Mouse (Mus musculus) Patski (cell line): ENCODE measurements around the gene Cyp27b1. TPM values are rescaled to one million over a fixed set of nuclear protein-coding genes. Genes with fewer than 3 reads are reported as not detected.

Source experiments
- ATAC-seq: fragments of 100-300 bp; one replicate; pipeline ENCODE4 v1.8.0; 2021
- CTCF ChIA-PET: fragments of 350-600 bp; sonication (Branson Sonifier 250); formaldehyde crosslinking; loops from one replicate; lab custom pipeline; 2022; ENCODE audit warnings: inconsistent platforms; lab: Charles Lee
- POLR2A ChIA-PET: fragments of 350-600 bp; sonication (Branson Sonifier 250); formaldehyde crosslinking; loops from one replicate; lab custom pipeline; 2022; ENCODE audit warnings: antibody characterized with exemption, inconsistent platforms; lab: Charles Lee
- DNase-seq: peaks from one replicate; pipeline ENCODE4 v3.0.0-alpha.2; 2011; ENCODE audit warnings: low read depth, low spot score
- H3K27me3 ChIP-seq: fragments of 371-371 bp; one replicate; pipeline ENCODE4 v1.5.1; 2021
- CTCF ChIP-seq: fragments of 100-300 bp; IDR thresholded peaks from one replicate; pipeline ENCODE4 v1.5.1; 2021
- in situ Hi-C: fragments of 300-500 bp; cut with MboI; formaldehyde crosslinking; loops from 3 replicates; pipeline ENCODE4 v1.11.1; 2018; ENCODE audit warnings: low pct_unique_long_range_greater_than_20kb, mixed read lengths
- polyA plus RNA-seq: library from polyadenylated mRNA; unstranded; gene quantifications from one replicate; pipeline ENCODE4 v1.2.3, GENCODE M21; 2021

Gene Cyp27b1
- polyA plus RNA-seq, 1 experiment from 2014 or later: 0.51 TPM

DNA sequence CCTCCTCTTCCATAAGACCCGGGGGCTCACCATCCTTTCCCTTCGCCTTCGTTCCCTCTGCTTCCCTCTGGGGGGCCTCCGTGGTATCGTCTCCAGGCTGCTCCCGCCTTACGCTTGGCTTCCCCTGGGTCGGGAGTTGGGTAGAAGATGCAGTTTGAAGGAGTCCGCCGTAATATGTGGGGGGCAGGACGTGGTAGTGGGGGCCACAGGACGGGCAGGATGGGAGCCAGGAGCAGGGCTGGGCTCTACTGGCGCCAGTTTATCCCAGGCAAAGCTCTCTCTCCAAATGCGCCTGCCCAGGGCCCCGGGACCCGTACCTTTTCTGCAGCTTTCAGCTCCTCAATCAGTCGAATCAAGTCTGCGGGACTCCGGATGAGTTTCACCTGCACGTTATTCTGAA lies 50.5 kb downstream of the Cyp27b1 start:
- no peaks in the 10 kb centered on the region for H3K27me3 ChIP-seq
- ATAC-seq (no peak), DNase-seq (no peak)
- ChIA-PET POLR2A (no interaction called here), CTCF (interaction anchor here (2.0 kb wide), 1 partner anchor 16 kb away, joined by 8 read pairs; no protein-coding TSS in a partner anchor)
- in situ Hi-C loops: no loop called here
- TF ChIP-seq CTCF: no peak

DNA sequence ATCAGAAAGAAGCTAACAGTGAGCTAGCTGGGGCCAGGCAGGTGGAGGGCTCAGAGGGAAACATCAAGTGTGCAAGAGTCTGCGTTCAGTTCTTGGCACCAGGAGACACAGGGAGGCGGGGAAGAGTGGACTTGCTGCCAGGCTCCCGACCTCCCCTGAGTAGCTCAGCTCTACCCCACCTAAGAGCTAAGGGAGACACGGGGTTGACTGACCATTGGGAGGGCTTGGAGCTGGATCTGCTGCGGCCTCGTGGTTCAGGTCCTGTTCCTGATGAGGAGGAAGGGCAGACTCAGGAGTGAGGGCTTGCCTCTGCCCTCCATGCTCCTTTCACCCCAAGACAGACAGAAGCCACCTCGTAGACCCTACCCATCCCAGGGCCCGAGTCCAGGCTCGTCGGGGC lies 51.1 kb downstream of the Cyp27b1 start:
- TF ChIP-seq CTCF: no peak
- POLR2A ChIA-PET: no interaction called here
- DNase-seq (no peak), ATAC-seq (no peak)
- in situ Hi-C loops: no loop called here
- H3K27me3 ChIP-seq: no peaks in the 10 kb centered on the region
- CTCF ChIA-PET: interaction anchor here (2.0 kb wide), 1 partner anchor 15 kb away, joined by 8 read pairs; no protein-coding TSS in a partner anchor

DNA sequence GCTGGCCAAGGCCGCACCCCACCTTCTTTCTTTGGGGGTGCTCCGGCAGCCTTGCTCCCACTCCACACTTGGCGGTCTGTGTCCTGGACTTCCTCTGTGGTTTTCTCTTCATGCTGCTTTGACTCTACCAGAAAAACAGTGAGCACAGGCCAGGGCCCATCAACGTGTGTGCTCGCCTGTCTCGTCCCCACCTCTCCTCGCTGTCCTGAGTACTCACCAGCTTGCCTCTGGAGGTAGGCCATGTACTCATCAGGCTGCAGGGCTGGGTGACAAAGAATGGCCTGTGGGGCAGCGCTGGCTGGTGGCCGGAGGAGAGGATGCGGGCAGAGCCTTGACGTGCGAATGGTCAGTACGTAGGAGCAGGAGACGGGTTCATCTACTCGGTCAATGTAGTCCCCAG lies 51.8 kb downstream of the Cyp27b1 start:
- no peak for ATAC-seq
- no peak for TF ChIP-seq CTCF
- H3K27me3 ChIP-seq: no peaks in the 10 kb centered on the region
- in situ Hi-C loops: no loop called here
- DNase-seq: no peak
- ChIA-PET POLR2A (no interaction called here), CTCF (interaction anchor here (2.0 kb wide), 1 partner anchor 14 kb away, joined by 8 read pairs; no protein-coding TSS in a partner anchor)

DNA sequence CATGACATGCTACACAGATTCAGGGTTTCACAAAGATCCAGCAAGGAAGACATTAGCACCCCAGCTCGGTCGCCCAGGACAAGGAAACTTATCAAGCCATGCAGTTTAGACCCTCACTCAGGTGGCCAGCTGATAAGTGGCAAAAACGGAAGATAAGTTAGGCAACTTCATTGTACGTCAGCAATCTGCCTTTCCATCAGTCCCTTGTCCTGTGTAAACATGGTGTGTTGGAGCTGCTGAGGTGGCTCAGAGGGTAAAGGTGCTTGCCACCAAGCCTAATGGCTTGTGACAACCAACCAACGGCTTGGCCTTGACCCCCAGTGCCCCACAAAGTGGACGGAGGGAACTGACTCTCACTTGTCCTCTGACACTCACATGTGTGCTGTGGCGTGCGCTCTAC lies 52.4 kb downstream of the Cyp27b1 start:
- in situ Hi-C loops: no loop called here
- TF ChIP-seq CTCF: no peak
- POLR2A ChIA-PET: interaction anchor here (0.5 kb wide), 1 partner anchor 1241 kb away, joined by 6 read pairs; no protein-coding TSS in a partner anchor
- DNase-seq (no peak), ATAC-seq (no peak)
- no peaks in the 10 kb centered on the region for H3K27me3 ChIP-seq
- CTCF ChIA-PET: no interaction called here

DNA sequence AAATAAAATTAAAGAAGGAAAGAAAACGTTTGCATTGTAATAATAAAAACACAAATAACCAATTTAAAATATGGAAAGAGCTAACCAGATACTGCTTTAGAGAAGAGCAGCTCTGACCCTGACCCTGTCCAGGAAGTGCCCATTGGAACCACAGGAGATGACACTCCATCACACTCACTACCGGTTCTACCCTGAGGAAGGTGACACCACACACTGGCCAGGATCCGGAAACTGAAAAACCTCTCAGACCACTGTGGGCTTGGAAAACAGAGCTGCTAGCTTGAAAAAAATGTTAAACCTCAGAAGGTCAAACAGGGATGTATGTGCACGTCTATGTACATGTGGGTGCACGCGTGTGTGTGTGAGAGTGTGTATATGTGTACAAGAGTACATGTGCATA lies 53.1 kb downstream of the Cyp27b1 start:
- DNase-seq (no peak), ATAC-seq (no peak)
- no peak for TF ChIP-seq CTCF
- in situ Hi-C loops: no loop called here
- no peaks in the 10 kb centered on the region for H3K27me3 ChIP-seq
- CTCF ChIA-PET: no interaction called here
- POLR2A ChIA-PET: interaction anchor here (0.5 to 0.6 kb wide), 2 partner anchors 76 to 1240 kb away, joined by 3 to 6 read pairs; no protein-coding TSS in a partner anchor

Other genes starting within 250 kb of the Cyp27b1 start
- 14.5 TPM for gene Atp23, start 146.9 kb upstream of the Cyp27b1 start, polyA plus RNA-seq
- 101 TPM for gene Ctdsp2, start 69.5 kb upstream of the Cyp27b1 start, polyA plus RNA-seq
- 0.09 TPM for gene Avil, start 47.5 kb upstream of the Cyp27b1 start, polyA plus RNA-seq
- gene Tsfm, start 17.4 kb upstream of the Cyp27b1 start, polyA plus RNA-seq: 61.7 TPM
- 15.8 TPM for gene Mettl1, start 6.8 kb upstream of the Cyp27b1 start, polyA plus RNA-seq
- gene Eef1akmt3, start 6.7 kb upstream of the Cyp27b1 start, polyA plus RNA-seq: 0.44 TPM
- 28.6 TPM for gene March9, start 11.9 kb downstream of the Cyp27b1 start, polyA plus RNA-seq
- 669 TPM for gene Cdk4, start 15.3 kb downstream of the Cyp27b1 start, polyA plus RNA-seq
- 116 TPM for gene Tspan31, start 22.0 kb downstream of the Cyp27b1 start, polyA plus RNA-seq
- gene Agap2, start 27.0 kb downstream of the Cyp27b1 start, polyA plus RNA-seq: 1.4 TPM
- 173 TPM for gene Os9, start 72.9 kb downstream of the Cyp27b1 start, polyA plus RNA-seq
- 112 TPM for gene B4galnt1, start 117.0 kb downstream of the Cyp27b1 start, polyA plus RNA-seq
- gene Slc26a10, start 132.4 kb downstream of the Cyp27b1 start, polyA plus RNA-seq: 0.85 TPM
- gene Arhgef25, start 141.8 kb downstream of the Cyp27b1 start, polyA plus RNA-seq: 106 TPM
- gene Dtx3, start 147.5 kb downstream of the Cyp27b1 start, polyA plus RNA-seq: 155 TPM
- gene Pip4k2c, start 163.3 kb downstream of the Cyp27b1 start, polyA plus RNA-seq: 76.8 TPM
- 0.44 TPM for gene Kif5a, start 215.1 kb downstream of the Cyp27b1 start, polyA plus RNA-seq
- 307 TPM for gene Dctn2, start 218.1 kb downstream of the Cyp27b1 start, polyA plus RNA-seq
- 55.1 TPM for gene Mbd6, start 240.8 kb downstream of the Cyp27b1 start, polyA plus RNA-seq